Mouse (Mus musculus) c-Kit-positive CD71-negative TER-119-negative erythroid progenitor cells, embryonic 14.5 days (primary cell): Measurements from ENCODE around the gene Sac3d1.

Experiments used
- DNase-seq: peaks from one replicate; pipeline ENCODE4 v3.0.0-alpha.2; 2013; ENCODE audit warnings: low read depth

Gene Sac3d1

DNA sequence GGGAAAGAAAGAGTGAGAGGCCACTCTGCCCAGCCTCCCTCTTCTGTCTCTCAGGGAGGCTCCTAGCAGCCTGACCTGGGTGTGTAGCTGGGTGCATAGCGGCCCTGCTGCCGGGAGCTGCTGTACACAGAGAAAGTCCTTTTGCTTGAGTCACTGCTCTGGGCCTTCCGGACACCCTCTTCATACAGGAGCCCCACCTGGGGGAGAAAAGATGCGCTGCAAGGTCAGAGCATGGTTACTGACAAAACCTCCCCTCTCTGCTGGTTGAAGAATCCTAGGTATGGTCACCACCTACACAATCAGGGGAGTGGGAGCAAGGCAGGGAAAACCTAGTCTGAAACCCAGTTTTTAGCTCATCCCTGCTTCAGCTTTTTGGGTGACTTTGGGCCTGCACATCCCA lies 49.5 kb downstream of the Sac3d1 start:
- no peak for DNase-seq

DNA sequence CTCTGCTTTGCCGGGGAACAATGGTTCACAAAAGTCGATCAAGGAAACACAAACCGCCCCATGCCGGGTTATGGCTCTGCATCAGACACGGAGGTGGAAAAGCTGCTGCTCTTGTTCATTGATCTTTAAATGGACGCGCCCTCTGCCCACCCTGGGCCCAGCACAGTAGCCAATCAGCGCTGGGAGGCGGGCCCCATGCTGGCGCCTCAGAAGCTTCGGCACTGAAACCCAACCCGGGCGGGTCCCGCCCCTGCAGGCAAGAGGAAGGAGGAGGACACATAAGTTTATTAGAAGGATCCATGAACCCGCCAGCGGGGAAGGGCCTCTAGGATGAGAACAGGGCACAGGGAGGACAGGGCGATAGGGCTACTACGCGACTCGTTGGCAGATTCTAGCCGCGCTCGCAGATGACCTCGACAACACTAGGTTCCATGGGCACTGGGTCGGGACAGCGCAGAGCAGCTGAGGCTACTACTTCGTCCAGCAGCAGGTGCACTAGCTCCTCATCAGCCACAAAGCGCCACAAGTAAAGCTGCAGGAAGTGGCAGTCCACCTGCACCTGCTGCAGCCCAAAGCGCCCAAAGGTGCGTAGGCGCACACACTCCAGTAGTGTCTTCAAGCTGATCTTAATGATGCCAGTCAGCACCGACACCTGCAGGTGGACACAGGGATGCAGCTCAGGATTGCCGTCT lies 50.6 kb downstream of the Sac3d1 start, which contains the start of gene Tm7sf2:
TSS of gene Tm7sf2 (minus strand) at position 650 of the 692 bp plus-strand sequence.
- peak; percentile 88 for DNase-seq

DNA sequence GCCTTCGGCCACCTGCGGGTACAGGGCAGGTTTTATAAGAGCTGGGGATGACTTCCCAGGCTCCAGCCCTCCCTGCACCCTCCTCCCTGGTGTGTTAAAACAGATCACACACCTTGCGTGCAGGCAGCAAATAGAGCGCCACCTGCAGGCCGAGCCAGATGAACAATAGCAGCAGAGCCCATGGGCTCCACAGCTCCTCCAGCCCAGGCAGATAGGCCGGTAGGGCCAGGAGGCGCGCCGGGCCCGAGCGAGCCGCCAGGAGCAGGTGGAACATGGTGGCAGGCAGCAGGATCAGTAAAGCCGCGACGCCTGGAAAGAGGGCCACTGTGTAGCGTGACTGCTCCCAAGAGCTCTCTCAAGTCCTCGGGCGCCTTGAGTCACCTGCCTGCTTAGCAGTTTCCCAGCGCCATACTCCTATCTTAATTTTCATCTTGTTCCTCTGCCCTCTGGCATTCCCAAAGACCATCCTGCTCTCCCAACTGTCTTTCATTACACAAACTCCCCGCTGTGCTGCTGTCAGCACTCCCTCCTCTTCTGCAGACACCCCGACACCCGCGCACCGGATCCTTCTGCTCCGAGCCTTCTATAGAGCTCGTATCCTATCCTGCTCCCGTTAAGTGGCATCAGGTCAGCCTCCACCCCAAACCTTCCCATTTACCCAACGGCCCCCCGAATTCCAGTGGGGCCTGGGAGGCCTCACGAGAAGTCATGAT lies 51.3 kb downstream of the Sac3d1 start:
- DNase-seq: peak; percentile 89

DNA sequence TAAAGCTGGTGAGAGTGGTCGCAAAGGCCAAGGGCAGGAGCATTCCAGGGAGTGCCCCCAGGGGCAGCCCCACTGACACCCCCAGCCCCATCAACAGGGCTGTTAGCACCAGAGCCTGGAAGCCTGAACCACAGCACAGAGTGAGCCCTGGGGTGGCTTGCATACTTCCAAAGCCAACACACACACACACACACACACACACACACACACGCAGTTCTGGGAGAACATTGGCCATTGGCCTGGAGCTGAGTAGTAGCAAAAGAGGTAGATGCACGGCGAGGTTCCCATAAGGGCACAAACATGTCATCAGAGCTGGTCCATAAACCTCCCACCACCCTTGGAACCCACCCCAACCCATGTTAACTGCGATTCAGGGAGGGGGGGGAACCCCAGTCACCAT lies 51.9 kb downstream of the Sac3d1 start:
- no peak for DNase-seq
